In genomic region chr15:102355871-102356441, GRCm38 (mm10) we compare ENCODE assay signal across 9 mouse cellular contexts. TPM values are rescaled to one million over a fixed set of nuclear protein-coding genes. Genes with fewer than 3 reads are reported as not detected.
A peak's percentile ranks its signal among the peaks of the same experiment; 100 is the strongest.
DNase-seq lines count a peak whose midpoint lies in the region; ATAC-seq and TF ChIP-seq lines count a peak whose summit lies in the region.
"Had no signal": no experiment of that assay in that cellular context is flagged by ENCODE, and none has a peak within 500 bp of the region (broad histone marks: within the 10 kb centered on the region; RNA-seq: fewer than 3 reads in every experiment).

No protein-coding gene starts in this region.

- DNase-seq in gastrocnemius, adult 2 months, result no peak
- no peak for DNase-seq in gastrocnemius, adult 18-20 months (ENCODE audit: low spot score)
- peak; percentile 80 for DNase-seq in Muller cell, postnatal 12 days (ENCODE audit: inconsistent ontology term)
- peak; percentile 66 for DNase-seq in kidney, adult 11 months
- DNase-seq in retina, postnatal 1 day, result peak; percentile 92
- DNase-seq in urinary bladder, postnatal 4 days (ENCODE audit: low spot score in 2 of 2), result no peak

- H3K9ac ChIP-seq in liver, embryonic 12.5 days, result peak overlapping the region; percentile 62

- 1% methylated on average over 38 of the region's 38 CpGs for WGBS in liver, embryonic 12.5 days (ENCODE audit: insufficient replicate concordance)

- TF ChIP-seq CTCF in gastrocnemius, adult 2 months (IDR thresholded peaks at IDR 0.05), result no peak
- TF ChIP-seq CTCF in embryonic fibroblast, embryonic 13.5 days (IDR thresholded peaks at IDR 0.05; ENCODE audit: borderline replicate concordance, insufficient read depth, low read length), result no peak

- H3K4me1 ChIP-seq in embryonic fibroblast, embryonic 13.5 days (ENCODE audit: control insufficient read depth, insufficient read depth, low read length), result peaks cover 6% of the 10 kb centered on the region; the same call in 1 of the 2 replicates
- peaks cover 36% of the 10 kb centered on the region for H3K4me1 ChIP-seq in liver, embryonic 12.5 days

- TF ChIP-seq POLR2A in embryonic fibroblast, embryonic 13.5 days (IDR thresholded peaks at IDR 0.05; ENCODE audit: low read depth, low read length), result no peak

- peak overlapping the region; percentile 83 for H3K4me3 ChIP-seq in gastrocnemius, adult 2 months
- H3K4me3 ChIP-seq in embryonic fibroblast, embryonic 13.5 days (ENCODE audit: insufficient read depth, low read length), result peak overlapping the region; percentile 30
- peak overlapping the region; percentile 56 for H3K4me3 ChIP-seq in liver, embryonic 12.5 days

- H3K27ac ChIP-seq in gastrocnemius, adult 2 months, result peak overlapping the region; percentile 76
- no peak overlapping the region for H3K27ac ChIP-seq in embryonic fibroblast, embryonic 13.5 days (ENCODE audit: insufficient read depth, low read length)
- peak overlapping the region; percentile 17 for H3K27ac ChIP-seq in liver, embryonic 12.5 days

- intact Hi-C loops in gastrocnemius, adult 2 months (cut with DNase I), result no loop called here

- H3K9me3 ChIP-seq in liver, embryonic 12.5 days (replicated peaks), result no peaks in the 10 kb centered on the region

- peak; percentile 19; the same call in 1 of the 2 replicates for ATAC-seq in liver, embryonic 12.5 days

- H3K27me3 ChIP-seq in liver, embryonic 12.5 days (replicated peaks), result peaks cover 77% of the 10 kb centered on the region

- H3K4me2 ChIP-seq in liver, embryonic 12.5 days, result peak overlapping the region; percentile 86

- no peaks in the 10 kb centered on the region for H3K36me3 ChIP-seq in liver, embryonic 12.5 days

RNA-seq across cellular contexts. Expression of gene Aaas, which starts 5.4 kb away (rescaled TPM):
- 1 to 10 TPM; 5.7 to 7.8 TPM for total RNA-seq in gastrocnemius, adult 2 months (2021)
- total RNA-seq in gastrocnemius, adult 18-20 months (2021), result 10 to 100 TPM in 1 of 2 experiments, 1 to 10 TPM in 1; 6.6 to 11.4 TPM
- polyA plus RNA-seq in embryonic fibroblast, embryonic 13.5 days (2011; ENCODE audit: insufficient read length, low read depth, missing spikeins), result 107 and 109 TPM in 2 replicates
- polyA plus RNA-seq in liver, embryonic 12.5 days (2016; fragmentation: Nextera tagmentation; extraction: Ambion mirVana), result 69.7 and 74.7 TPM in 2 replicates

RNA-seq across cellular contexts. Expression of gene Sp7, which starts 11.0 kb away (rescaled TPM):
- total RNA-seq in gastrocnemius, adult 2 months (2021), result not detected
- total RNA-seq in gastrocnemius, adult 18-20 months (2021), result not detected
- 0.52 and 1.1 TPM in 2 replicates for polyA plus RNA-seq in embryonic fibroblast, embryonic 13.5 days (2011; ENCODE audit: insufficient read length, low read depth, missing spikeins)
- 0.37 and 0.63 TPM in 2 replicates for polyA plus RNA-seq in liver, embryonic 12.5 days (2016; fragmentation: Nextera tagmentation; extraction: Ambion mirVana)
- total RNA-seq: MEL had no signal

RNA-seq across cellular contexts. Expression of gene Myg1, which starts 24.4 kb away (rescaled TPM):
- total RNA-seq in gastrocnemius, adult 2 months (2021), result 10 to 100 TPM; 15.6 to 16.0 TPM
- total RNA-seq in gastrocnemius, adult 18-20 months (2021), result 10 to 100 TPM; 12.9 to 20.2 TPM
- 35.7 and 42.8 TPM in 2 replicates for polyA plus RNA-seq in embryonic fibroblast, embryonic 13.5 days (2011; ENCODE audit: insufficient read length, low read depth, missing spikeins)
- polyA plus RNA-seq in liver, embryonic 12.5 days (2016; fragmentation: Nextera tagmentation; extraction: Ambion mirVana), result 62.0 and 66.8 TPM in 2 replicates

RNA-seq across cellular contexts. Expression of gene Pfdn5, which starts 30.0 kb away (rescaled TPM):
- 100 to 1,000 TPM; 232 to 252 TPM for total RNA-seq in gastrocnemius, adult 2 months (2021)
- 100 to 1,000 TPM; 264 to 302 TPM for total RNA-seq in gastrocnemius, adult 18-20 months (2021)
- 239 and 257 TPM in 2 replicates for polyA plus RNA-seq in embryonic fibroblast, embryonic 13.5 days (2011; ENCODE audit: insufficient read length, low read depth, missing spikeins)
- polyA plus RNA-seq in liver, embryonic 12.5 days (2016; fragmentation: Nextera tagmentation; extraction: Ambion mirVana), result 150 and 168 TPM in 2 replicates

RNA-seq across cellular contexts. Expression of gene Sp1, which starts 50.0 kb away (rescaled TPM):
- 10 to 100 TPM; 23.0 to 25.1 TPM for total RNA-seq in gastrocnemius, adult 2 months (2021)
- 10 to 100 TPM; 16.1 to 19.3 TPM for total RNA-seq in gastrocnemius, adult 18-20 months (2021)
- 42.6 and 51.9 TPM in 2 replicates for polyA plus RNA-seq in embryonic fibroblast, embryonic 13.5 days (2011; ENCODE audit: insufficient read length, low read depth, missing spikeins)
- polyA plus RNA-seq in liver, embryonic 12.5 days (2016; fragmentation: Nextera tagmentation; extraction: Ambion mirVana), result 5.1 and 5.6 TPM in 2 replicates

Comparison
In these comparisons a context has a peak if more than half of its experiments do, and no peak if none do; other contexts are left out.
1. DNase-seq: peak in Muller cell, postnatal 12 days (single experiment), kidney, adult 11 months (single experiment) and retina, postnatal 1 day (single experiment); none in gastrocnemius, adult 2 months (single experiment), gastrocnemius, adult 18-20 months (single experiment) and urinary bladder, postnatal 4 days (0 of 2).
2. H3K4me3 ChIP-seq: peak in every context shown above with its lines; median percentile 83 in gastrocnemius, adult 2 months; 56 in liver, embryonic 12.5 days; 30 in embryonic fibroblast, embryonic 13.5 days.